Mouse (Mus musculus) liver, embryonic 14.5 days (tissue): ENCODE measurements at regions not wholly inside any gene's neighbourhood (a gene's known extent, or its start where the extent isn't known, plus 50 kb on each side); places are given as distances from the start of the nearest gene placed in this dataset.

ENCODE experiments used
- CTCF ChIP-seq: IDR thresholded peaks from 2 replicates; pipeline ENCODE4 v1.5.1; 2016; ENCODE audit warnings: antibody characterized with exemption, low read depth, control low read depth
- EP300 ChIP-seq: IDR thresholded peaks from 2 replicates; pipeline ENCODE4 v1.6.1; 2016; ENCODE audit warnings: antibody characterized with exemption, low read depth

- TF ChIP-seq CTCF (no peak), EP300 (no peak)
These were observed 266.4 kb downstream of the Irx2 start for GRCm38 (mm10) chr13:72894982-72895381.
